Mouse (Mus musculus): ENCODE measurements around the gene Nrf1.

DNA sequence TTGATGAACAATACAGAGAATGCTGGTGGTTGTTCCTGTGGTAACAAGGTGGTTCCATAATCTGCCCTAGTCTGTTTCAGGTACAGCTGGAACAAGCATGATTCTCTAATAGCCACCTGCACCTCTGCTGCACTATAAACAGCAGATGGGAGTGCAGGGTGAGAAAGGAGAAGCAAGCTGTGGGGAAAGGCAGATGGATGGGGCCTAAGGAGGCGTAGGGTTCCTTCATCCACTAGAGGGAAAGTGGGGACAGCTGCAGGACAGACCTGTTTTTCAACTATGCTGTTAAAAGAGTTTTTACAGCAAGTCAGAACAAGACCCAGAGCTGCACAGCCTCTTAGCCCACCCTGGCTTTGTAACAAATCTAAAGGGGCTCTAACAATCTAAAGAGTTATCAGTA is 73.8 kb downstream of the Nrf1 start:
- TF ChIP-seq EP300 (IDR thresholded peaks at IDR 0.05; ENCODE audit: low read depth) (no peak), CTCF (IDR thresholded peaks at IDR 0.05; ENCODE audit: low read depth) (0 out of 2 replicates have a peak, but pooled peaks have one; percentile 9)

Measured in liver, embryonic 14.5 days (tissue).